Mouse (Mus musculus) A20 (cell line): Measurements from ENCODE around the gene Scg5.
A peak's percentile ranks its signal among the peaks of the same experiment; 100 is the strongest.

Experiments used
- DNase-seq: peaks from one replicate; pipeline ENCODE4 v3.0.0-alpha.2; 2011; ENCODE audit warnings: low read depth, low spot score

Gene Scg5

GRCm38 (mm10) chr2:113828943-113829882, at the start of gene Scg5:
Gene Scg5, minus strand, starts transcription at chr2:113829121.
- DNase-seq: no peak

- DNase-seq: peak; percentile 8
Measured at GRCm38 (mm10) chr2:113870115-113870514, 41.2 kb upstream of the Scg5 start.

GRCm38 (mm10) chr2:113868404-113868803, 39.5 kb upstream of the Scg5 start:
- no peak for DNase-seq

GRCm38 (mm10) chr2:113866155-113866554, 37.2 kb upstream of the Scg5 start:
- DNase-seq: peak; percentile 50

- no peak for DNase-seq
Measured at GRCm38 (mm10) chr2:113849141-113849540, 20.2 kb upstream of the Scg5 start.

- peak; percentile 96 for DNase-seq
Measured at GRCm38 (mm10) chr2:113848245-113849121, 19.6 kb upstream of the Scg5 start, which contains the start of gene Arhgap11a. Gene Arhgap11a, minus strand, starts transcription at chr2:113848661.

GRCm38 (mm10) chr2:113847678-113848244, 18.8 kb upstream of the Scg5 start:
- no peak for DNase-seq

GRCm38 (mm10) chr2:113845081-113845480, 16.2 kb upstream of the Scg5 start:
- DNase-seq: no peak

- no peak for DNase-seq
Measured at GRCm38 (mm10) chr2:113841656-113842437, 12.9 kb upstream of the Scg5 start.

GRCm38 (mm10) chr2:113839488-113839887, 10.6 kb upstream of the Scg5 start:
- DNase-seq: no peak

- DNase-seq: no peak
Measured at GRCm38 (mm10) chr2:113835219-113835618, 6.3 kb upstream of the Scg5 start.

- no peak for DNase-seq
Measured at GRCm38 (mm10) chr2:113828086-113828942, 607 bp downstream of the Scg5 start.

- DNase-seq: peak; percentile 44
Measured at GRCm38 (mm10) chr2:113823909-113824308, 5.0 kb downstream of the Scg5 start.

GRCm38 (mm10) chr2:113822367-113822766, 6.6 kb downstream of the Scg5 start:
- no peak for DNase-seq

- DNase-seq: no peak
Measured at GRCm38 (mm10) chr2:113821176-113821734, 7.7 kb downstream of the Scg5 start.

- DNase-seq: no peak
Measured at GRCm38 (mm10) chr2:113820117-113820516, 8.8 kb downstream of the Scg5 start.

GRCm38 (mm10) chr2:113817681-113818606, 11.0 kb downstream of the Scg5 start:
- DNase-seq: no peak

- DNase-seq: peak; percentile 55
Measured at GRCm38 (mm10) chr2:113807640-113808039, 21.3 kb downstream of the Scg5 start.
